Mouse (Mus musculus): ENCODE measurements around the gene Mov10l1. TPM values are rescaled to one million over a fixed set of nuclear protein-coding genes. Genes with fewer than 3 reads are reported as not detected.
A peak's percentile ranks its signal among the peaks of the same experiment; 100 is the strongest.

The Mov10l1 gene
- polyA plus RNA-seq, 1 experiment: not detected

DNA sequence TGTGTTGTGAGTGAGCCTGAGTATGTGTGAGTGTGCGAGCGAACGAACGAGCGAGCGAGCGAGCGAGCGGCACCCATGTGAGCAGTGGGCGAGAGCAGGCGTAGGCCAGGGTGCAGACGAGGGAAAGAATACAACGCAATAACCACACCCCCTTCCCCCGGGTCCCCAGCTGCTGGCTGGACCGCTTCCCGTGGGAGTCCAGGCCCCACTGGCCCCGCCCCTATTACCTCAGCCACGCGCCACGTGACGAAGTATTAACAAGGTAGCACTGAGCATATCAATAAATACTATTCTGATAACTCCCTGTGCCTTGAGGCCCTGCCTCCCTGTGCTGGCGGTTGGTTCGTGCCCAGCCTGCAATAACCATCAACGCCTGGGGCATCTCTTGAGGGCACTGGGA, 87.9 kb downstream of the Mov10l1 start:
- no peaks in the 10 kb centered on the region for H3K79me2 ChIP-seq (ENCODE audit: control insufficient read depth, insufficient read depth)
- peaks cover 44% of the 10 kb centered on the region for H3K27me3 ChIP-seq (ENCODE audit: control insufficient read depth, insufficient read depth, insufficient read length)
- no peak for TF ChIP-seq MYOG (IDR thresholded peaks at IDR 0.05; ENCODE audit: control insufficient read depth, extremely low read depth, insufficient read length)
- no peak for TF ChIP-seq FOSL1 (IDR thresholded peaks at IDR 0.05; ENCODE audit: insufficient read depth, low read length, poor library complexity, severe bottlenecking)
- TF ChIP-seq USF1 (IDR thresholded peaks at IDR 0.05; ENCODE audit: low read depth): no peak
- no peak for TF ChIP-seq CTCF (IDR thresholded peaks at IDR 0.05; ENCODE audit: control insufficient read depth, insufficient read depth, insufficient read length)
- TF ChIP-seq MYOD1 (IDR thresholded peaks at IDR 0.05; ENCODE audit: control insufficient read depth, insufficient read length, low read depth): no peak
- TF ChIP-seq MAX (IDR thresholded peaks at IDR 0.05): no peak
- TF ChIP-seq CEBPB (IDR thresholded peaks at IDR 0.05; ENCODE audit: low read depth): no peak
- H3K36me3 ChIP-seq (ENCODE audit: control insufficient read depth, insufficient read depth): no peaks in the 10 kb centered on the region
- H3ac ChIP-seq (ENCODE audit: control insufficient read depth, insufficient read length, low read depth): no peak overlapping the region
- no peak overlapping the region for H3K4me3 ChIP-seq (ENCODE audit: insufficient read depth, poor library complexity, severe bottlenecking)
- no peaks in the 10 kb centered on the region for H3K79me3 ChIP-seq (ENCODE audit: low read depth)

DNA sequence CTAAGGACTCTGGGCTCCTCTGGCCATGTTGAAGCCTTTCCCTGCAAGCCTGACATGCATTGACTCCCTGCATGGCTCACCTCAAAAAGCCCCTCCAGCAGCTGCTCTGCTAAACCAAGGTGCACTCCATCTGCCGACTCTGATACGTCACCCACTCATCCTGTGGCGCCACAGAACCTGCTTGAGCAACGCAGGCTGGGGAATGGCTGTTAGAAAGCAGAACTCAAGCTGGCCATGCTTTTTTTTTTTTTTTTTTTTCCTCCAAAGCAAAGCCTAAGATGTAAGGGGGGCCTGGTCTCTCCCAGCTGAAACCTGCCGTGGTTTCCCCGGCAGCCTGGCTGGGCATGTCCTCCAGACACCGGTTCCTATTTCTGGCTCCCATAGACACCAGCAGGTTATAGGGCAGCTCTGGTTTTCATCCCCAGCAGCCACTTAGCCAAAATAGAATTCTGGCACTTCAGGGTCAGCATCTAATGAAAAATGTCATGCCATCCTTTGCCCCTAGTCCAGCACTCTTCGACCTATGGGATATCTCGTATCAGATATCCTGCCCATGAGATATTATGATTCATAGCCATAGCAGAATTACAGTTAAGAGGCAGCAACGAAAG, 91.4 kb downstream of the Mov10l1 start:
- no peak overlapping the region for H3K4me3 ChIP-seq (ENCODE audit: insufficient read depth, poor library complexity, severe bottlenecking)
- H3ac ChIP-seq (ENCODE audit: control insufficient read depth, insufficient read length, low read depth): no peak overlapping the region
- no peaks in the 10 kb centered on the region for H3K36me3 ChIP-seq (ENCODE audit: control insufficient read depth, insufficient read depth)
- H3K27me3 ChIP-seq (ENCODE audit: control insufficient read depth, insufficient read depth, insufficient read length): peaks cover 18% of the 10 kb centered on the region
- TF ChIP-seq MAX (IDR thresholded peaks at IDR 0.05) (no peak), MYOG (IDR thresholded peaks at IDR 0.05; ENCODE audit: control insufficient read depth, extremely low read depth, insufficient read length) (no peak), FOSL1 (IDR thresholded peaks at IDR 0.05; ENCODE audit: insufficient read depth, low read length, poor library complexity, severe bottlenecking) (no peak), CEBPB (IDR thresholded peaks at IDR 0.05; ENCODE audit: low read depth) (no peak), CTCF (IDR thresholded peaks at IDR 0.05; ENCODE audit: control insufficient read depth, insufficient read depth, insufficient read length) (no peak), USF1 (IDR thresholded peaks at IDR 0.05; ENCODE audit: low read depth) (no peak), MYOD1 (IDR thresholded peaks at IDR 0.05; ENCODE audit: control insufficient read depth, insufficient read length, low read depth) (no peak)
- H3K79me2 ChIP-seq (ENCODE audit: control insufficient read depth, insufficient read depth): peaks cover 32% of the 10 kb centered on the region
- H3K79me3 ChIP-seq (ENCODE audit: low read depth): peaks cover 30% of the 10 kb centered on the region

DNA sequence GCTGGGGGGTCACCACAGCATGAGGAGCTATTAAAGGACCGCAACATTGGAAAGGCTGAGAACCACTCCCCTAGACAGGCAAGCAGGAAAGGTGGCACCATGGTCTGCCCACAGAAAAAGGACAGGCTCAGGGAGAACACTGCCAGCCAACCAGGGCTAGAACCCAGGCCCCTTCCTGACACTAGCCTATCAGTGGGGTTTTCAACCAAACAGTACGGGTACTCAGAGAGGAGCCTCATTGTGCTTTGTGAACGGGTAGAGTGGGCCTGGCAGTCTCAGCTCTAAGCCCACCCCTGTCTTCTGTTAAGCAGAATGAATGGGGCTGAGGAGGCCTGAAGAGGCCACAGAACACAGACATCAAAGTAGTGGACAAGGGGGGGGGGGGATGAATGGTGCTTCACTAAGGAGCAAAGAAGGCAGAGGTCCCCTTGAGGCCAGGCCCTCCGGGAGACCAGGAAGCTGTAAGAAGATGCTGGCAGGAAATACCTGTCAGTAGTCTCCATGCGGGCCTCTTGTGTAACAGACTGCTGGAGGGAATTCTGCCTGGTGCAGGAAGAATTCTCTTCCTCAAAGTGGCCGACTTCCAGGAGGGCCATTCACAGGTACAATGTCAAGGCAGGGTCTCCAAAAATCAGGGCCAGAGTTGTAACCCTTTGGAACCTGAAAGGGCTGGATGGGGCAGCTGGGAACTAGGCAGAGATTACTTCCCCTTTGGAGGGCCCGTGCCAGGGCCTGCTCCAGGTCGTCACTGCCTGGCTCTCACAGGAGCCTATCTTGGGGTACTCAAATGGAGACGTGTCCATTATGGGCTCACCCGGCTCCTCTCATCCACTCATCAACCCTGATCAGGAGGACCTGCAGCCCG, 92.1 kb downstream of the Mov10l1 start, which contains the start of gene Trabd:
TSS of gene Trabd (plus strand) at position 512 of the 865 bp plus-strand sequence.
- peaks cover 39% of the 10 kb centered on the region for H3K79me2 ChIP-seq (ENCODE audit: control insufficient read depth, insufficient read depth)
- H3K36me3 ChIP-seq (ENCODE audit: control insufficient read depth, insufficient read depth): no peaks in the 10 kb centered on the region
- H3ac ChIP-seq (ENCODE audit: control insufficient read depth, insufficient read length, low read depth): peak within 1 kb of the TSS; percentile 83
- H3K4me3 ChIP-seq (ENCODE audit: insufficient read depth, poor library complexity, severe bottlenecking): peak within 1 kb of the TSS; percentile 97
- H3K79me3 ChIP-seq (ENCODE audit: low read depth): peaks cover 30% of the 10 kb centered on the region
- no peak for TF ChIP-seq CTCF (IDR thresholded peaks at IDR 0.05; ENCODE audit: control insufficient read depth, insufficient read depth, insufficient read length)
- no peak for TF ChIP-seq USF1 (IDR thresholded peaks at IDR 0.05; ENCODE audit: low read depth)
- TF ChIP-seq CEBPB (IDR thresholded peaks at IDR 0.05; ENCODE audit: low read depth): no peak
- no peak for TF ChIP-seq FOSL1 (IDR thresholded peaks at IDR 0.05; ENCODE audit: insufficient read depth, low read length, poor library complexity, severe bottlenecking)
- H3K27me3 ChIP-seq (ENCODE audit: control insufficient read depth, insufficient read depth, insufficient read length): peaks cover 11% of the 10 kb centered on the region

DNA sequence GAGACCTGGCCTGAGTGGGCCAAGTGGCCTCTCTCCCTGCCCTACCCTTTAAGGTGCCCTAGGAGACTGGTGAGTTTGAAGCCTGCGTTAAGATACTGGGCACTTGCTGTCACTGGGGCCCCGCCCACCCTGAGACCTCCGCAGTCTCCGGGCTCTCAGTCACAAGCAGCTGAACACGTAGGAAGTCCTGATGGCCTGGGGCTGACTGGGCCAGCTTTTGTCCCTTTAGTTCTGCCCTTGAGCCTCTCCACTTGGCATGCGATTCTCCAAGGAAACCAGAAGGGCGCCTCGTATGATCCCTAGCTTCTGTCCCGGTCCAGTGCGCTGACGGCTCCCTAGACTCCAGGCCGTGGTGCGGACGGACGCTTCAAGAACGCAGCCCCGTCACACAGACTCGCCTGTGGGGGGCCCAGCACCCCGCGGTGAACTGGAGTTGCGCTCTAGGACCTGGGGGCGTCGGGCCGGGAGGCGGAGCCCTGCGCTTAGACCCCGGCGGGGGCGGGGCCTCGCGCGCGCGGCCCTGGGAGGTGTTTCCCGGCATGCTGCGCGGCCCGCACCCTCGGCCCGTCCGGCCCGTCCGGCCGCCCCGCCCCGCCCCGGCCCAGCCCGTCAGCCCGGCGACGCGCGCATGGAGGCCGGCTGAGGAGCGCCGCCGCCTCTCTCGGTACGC, 92.9 kb downstream of the Mov10l1 start:
- Histone ChIP-seq H3ac (ENCODE audit: control insufficient read depth, insufficient read length, low read depth) (peak overlapping the region; percentile 83), H3K36me3 (ENCODE audit: control insufficient read depth, insufficient read depth) (peaks cover 7% of the 10 kb centered on the region), H3K79me3 (ENCODE audit: low read depth) (peaks cover 30% of the 10 kb centered on the region), H3K79me2 (ENCODE audit: control insufficient read depth, insufficient read depth) (peaks cover 47% of the 10 kb centered on the region), H3K27me3 (ENCODE audit: control insufficient read depth, insufficient read depth, insufficient read length) (peaks cover 6% of the 10 kb centered on the region), H3K4me3 (ENCODE audit: insufficient read depth, poor library complexity, severe bottlenecking) (peak overlapping the region; percentile 97)
- TF ChIP-seq USF1 (IDR thresholded peaks at IDR 0.05; ENCODE audit: low read depth): no peak
- peak; percentile 56 for TF ChIP-seq MAX (IDR thresholded peaks at IDR 0.05)

DNA sequence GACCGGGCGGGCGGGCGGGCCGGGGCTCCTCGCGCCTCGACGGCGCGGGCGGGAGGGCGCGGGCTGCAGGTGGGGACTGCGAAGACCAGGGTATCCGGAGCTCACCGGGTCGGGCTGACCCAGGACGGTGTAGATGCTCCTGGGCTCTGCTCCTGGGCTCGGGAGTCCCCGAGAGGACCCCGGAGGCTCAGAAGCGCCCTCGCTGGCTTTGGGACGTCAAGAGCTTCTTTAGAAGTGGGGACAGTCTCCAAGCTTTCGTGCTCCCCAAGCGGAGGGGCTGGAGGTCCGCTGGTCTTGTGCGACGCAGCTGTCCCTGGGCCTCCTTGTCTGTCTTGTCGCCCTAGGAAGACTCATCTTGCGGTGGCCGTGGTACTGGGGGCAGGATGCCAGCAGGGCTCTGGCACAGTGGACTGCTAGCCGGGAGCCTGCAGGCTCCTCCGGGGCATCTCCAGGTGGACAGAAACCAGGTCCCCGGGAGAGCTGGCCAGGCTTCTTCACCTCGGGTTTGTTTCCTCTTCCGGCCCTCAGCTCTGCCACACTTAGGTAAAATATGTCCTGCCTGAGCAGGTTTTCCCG, 93.5 kb downstream of the Mov10l1 start:
- H3ac ChIP-seq (ENCODE audit: control insufficient read depth, insufficient read length, low read depth): peak overlapping the region; percentile 50
- peaks cover 53% of the 10 kb centered on the region for H3K79me2 ChIP-seq (ENCODE audit: control insufficient read depth, insufficient read depth)
- TF ChIP-seq CTCF (IDR thresholded peaks at IDR 0.05; ENCODE audit: control insufficient read depth, insufficient read depth, insufficient read length) (no peak), MYOD1 (IDR thresholded peaks at IDR 0.05; ENCODE audit: control insufficient read depth, insufficient read length, low read depth) (peak; percentile 45)
- peak overlapping the region; percentile 97 for H3K4me3 ChIP-seq (ENCODE audit: insufficient read depth, poor library complexity, severe bottlenecking)
- H3K79me3 ChIP-seq (ENCODE audit: low read depth): peaks cover 30% of the 10 kb centered on the region
- peaks cover 14% of the 10 kb centered on the region for H3K36me3 ChIP-seq (ENCODE audit: control insufficient read depth, insufficient read depth)
- H3K27me3 ChIP-seq (ENCODE audit: control insufficient read depth, insufficient read depth, insufficient read length): peaks cover under 1% of the 10 kb centered on the region

Measured in C2C12 (cell line).